Mouse (Mus musculus) bone marrow, adult 2 months (tissue): ENCODE data around the gene Hck.

Experiments
- CTCF ChIP-seq: fragments of 200-500 bp; IDR thresholded peaks from 2 replicates; pipeline ENCODE4 v1.5.1; 2011; ENCODE audit warnings: low read length, control low read depth; ENCODE audit not compliant: control insufficient read depth, insufficient read depth
- POLR2A ChIP-seq: fragments of 200-500 bp; IDR thresholded peaks from 2 replicates; pipeline ENCODE4 v1.6.1; 2011; ENCODE audit warnings: low read depth, mild to moderate bottlenecking, control low read depth, low read length, borderline replicate concordance; ENCODE audit not compliant: control insufficient read depth

- TF ChIP-seq POLR2A (peak; percentile 54; the same call in 1 of the 2 replicates), CTCF (no peak)
Observed at GRCm38 (mm10) chr2:153160844-153161683, 52.8 kb downstream of the Hck start, which contains the start of gene Tm9sf4.
